Mouse (Mus musculus): ENCODE results near the gene Rtl1. TPM values are rescaled to one million over a fixed set of nuclear protein-coding genes. Genes with fewer than 3 reads are reported as not detected.

Rtl1 gene
- polyA plus RNA-seq (2014; fragmentation: Illumina TruSeq; extraction: RNeasy Lipid Tissue Mini Kit (QIAGEN cat#74804); ENCODE audit: insufficient read depth, low read depth, low replicate concordance): not detected

GRCm38 (mm10) chr12:109600230-109600629, at the start of gene Rtl1:
TSS of gene Rtl1 (minus strand) at chr12:109600330.

Other genes with a start within 250 kb of the Rtl1 start
- gene Dlk1, start 147.5 kb downstream of the Rtl1 start, polyA plus RNA-seq (2014; fragmentation: Illumina TruSeq; extraction: RNeasy Lipid Tissue Mini Kit (QIAGEN cat#74804); ENCODE audit: insufficient read depth, low read depth, low replicate concordance): not detected